Mouse (Mus musculus): Measurements from ENCODE around the gene Tmbim6. TPM values are rescaled to one million over a fixed set of nuclear protein-coding genes. Genes with fewer than 3 reads are reported as not detected.
"Not testable (repeated sequence)": the region's sequence is repeated elsewhere in the genome, so short reads cannot be mapped to it uniquely, and the experiment has no call there.

Tmbim6 gene
- polyA plus RNA-seq, 1 experiment from 2014 or later: 212 TPM

DNA sequence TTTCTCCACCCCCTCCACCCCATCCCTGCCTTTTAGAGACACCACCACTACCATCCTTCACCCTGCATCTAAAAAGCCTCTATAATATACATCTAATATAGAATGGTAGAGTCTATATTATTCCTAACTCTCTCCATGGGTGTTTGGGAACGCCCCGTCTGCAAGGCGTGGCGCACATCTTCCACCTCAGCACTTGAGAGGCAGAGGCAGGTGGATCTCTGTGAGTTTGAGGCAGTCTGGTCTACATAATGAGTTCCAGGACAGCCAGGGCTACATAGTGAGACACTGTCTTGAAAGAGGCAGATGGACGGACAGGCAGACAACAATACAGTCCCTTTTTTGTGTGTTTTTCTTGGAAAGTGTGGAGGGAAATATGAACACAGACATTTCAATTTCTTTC lies 17.6 kb upstream of the Tmbim6 start:
- no peak for DNase-seq (ENCODE audit: low spot score)
- ATAC-seq (ENCODE audit: low FRiP score): no peak
- H3K4me1 ChIP-seq (replicated peaks; ENCODE audit: control insufficient read depth, insufficient read depth, low read length): no peaks in the 10 kb centered on the region
- no peaks in the 10 kb centered on the region for H3K9me3 ChIP-seq (ENCODE audit: control insufficient read depth, low read length)
- no peak overlapping the region for H3K9ac ChIP-seq (ENCODE audit: low read depth, low read length)
- 88% methylated on average over 5 of the region's 5 CpGs for WGBS
- no peaks in the 10 kb centered on the region for H3K36me3 ChIP-seq (ENCODE audit: control insufficient read depth, insufficient read depth, low read length)
- no peak overlapping the region for H3K4me2 ChIP-seq (replicated peaks; ENCODE audit: low read depth, low read length)
- H3K27me3 ChIP-seq (ENCODE audit: control insufficient read depth, insufficient read depth, low read length): no peaks in the 10 kb centered on the region
- no peak overlapping the region for H3K27ac ChIP-seq (ENCODE audit: low read depth, low read length)
- H3K4me3 ChIP-seq (ENCODE audit: low read depth, low read length): no peak overlapping the region

DNA sequence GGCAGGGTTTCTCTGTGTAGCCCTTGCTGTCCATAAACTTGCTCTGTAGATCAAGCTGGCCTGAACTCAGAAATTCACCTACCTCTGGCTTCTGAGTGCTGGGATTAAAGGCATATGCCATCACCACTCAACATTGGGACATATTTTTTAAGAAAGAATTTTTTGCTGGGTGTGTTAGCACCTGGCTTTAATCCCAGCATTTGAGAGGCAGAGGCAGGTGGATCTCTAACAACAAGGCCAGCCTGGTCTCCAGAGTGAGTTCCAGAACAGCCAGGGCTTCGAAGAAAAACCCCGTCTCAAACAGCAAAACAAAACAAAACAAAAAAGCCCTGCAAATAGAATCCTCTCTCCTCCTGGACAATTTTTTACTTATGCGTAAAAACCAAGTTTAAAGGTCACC lies 17.1 kb upstream of the Tmbim6 start:
- no peak for ATAC-seq (ENCODE audit: low FRiP score)
- DNase-seq (ENCODE audit: low spot score): no peak
- H3K4me1 ChIP-seq (replicated peaks; ENCODE audit: control insufficient read depth, insufficient read depth, low read length): no peaks in the 10 kb centered on the region
- no peaks in the 10 kb centered on the region for H3K27me3 ChIP-seq (ENCODE audit: control insufficient read depth, insufficient read depth, low read length)
- H3K27ac ChIP-seq (ENCODE audit: low read depth, low read length): no peak overlapping the region
- no peak overlapping the region for H3K4me3 ChIP-seq (ENCODE audit: low read depth, low read length)
- 92% methylated on average over 3 of the region's 3 CpGs for WGBS
- no peak overlapping the region for H3K9ac ChIP-seq (ENCODE audit: low read depth, low read length)
- H3K36me3 ChIP-seq (ENCODE audit: control insufficient read depth, insufficient read depth, low read length): no peaks in the 10 kb centered on the region
- no peak overlapping the region for H3K4me2 ChIP-seq (replicated peaks; ENCODE audit: low read depth, low read length)
- no peaks in the 10 kb centered on the region for H3K9me3 ChIP-seq (ENCODE audit: control insufficient read depth, low read length)

DNA sequence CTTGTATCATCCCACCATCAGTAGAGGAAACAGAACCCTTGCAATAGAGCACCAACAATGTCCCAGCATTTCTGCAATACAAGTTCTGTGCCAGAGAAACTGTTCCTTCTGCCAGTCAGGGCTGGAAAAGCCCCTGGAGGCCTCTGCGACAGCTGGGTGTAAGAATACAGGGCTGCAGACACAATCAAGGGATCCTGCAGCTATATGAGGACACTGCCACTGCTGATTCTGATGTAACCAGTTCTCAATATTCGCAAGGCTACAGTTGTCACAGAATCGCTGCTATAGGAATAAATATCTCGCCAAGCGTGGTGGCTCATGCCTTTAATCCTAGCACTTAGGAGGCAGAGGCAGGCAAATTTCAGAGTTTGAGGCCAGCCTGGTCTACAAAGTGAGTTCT lies 16.4 kb upstream of the Tmbim6 start:
- Histone ChIP-seq H3K27ac (ENCODE audit: low read depth, low read length) (no peak overlapping the region), H3K27me3 (ENCODE audit: control insufficient read depth, insufficient read depth, low read length) (no peaks in the 10 kb centered on the region), H3K4me2 (replicated peaks; ENCODE audit: low read depth, low read length) (no peak overlapping the region), H3K9ac (ENCODE audit: low read depth, low read length) (no peak overlapping the region), H3K36me3 (ENCODE audit: control insufficient read depth, insufficient read depth, low read length) (no peaks in the 10 kb centered on the region), H3K4me1 (replicated peaks; ENCODE audit: control insufficient read depth, insufficient read depth, low read length) (no peaks in the 10 kb centered on the region), H3K4me3 (ENCODE audit: low read depth, low read length) (no peak overlapping the region), H3K9me3 (ENCODE audit: control insufficient read depth, low read length) (no peaks in the 10 kb centered on the region)
- DNase-seq (ENCODE audit: low spot score) (no peak), ATAC-seq (ENCODE audit: low FRiP score) (no peak)
- 89% methylated on average over 5 of the region's 5 CpGs for WGBS

DNA sequence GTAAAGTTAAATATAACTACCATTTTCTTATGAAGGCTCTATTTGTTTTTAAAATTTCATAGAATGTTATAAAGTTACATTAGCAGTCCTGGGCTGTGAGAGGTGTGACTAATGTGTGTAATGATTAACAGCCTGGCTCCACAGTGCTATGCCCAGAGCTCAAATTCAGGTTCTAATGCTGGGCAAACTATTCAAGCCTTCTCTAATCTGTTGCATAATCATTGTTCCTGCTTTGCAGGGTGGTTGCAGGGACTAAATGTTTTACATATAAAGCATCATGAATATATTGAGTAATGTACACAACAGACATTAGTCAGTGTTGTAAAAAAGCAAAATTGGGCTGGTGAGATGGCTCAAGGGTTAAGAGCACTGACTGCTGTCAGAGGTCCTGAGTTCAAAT lies 9.8 kb upstream of the Tmbim6 start:
- Histone ChIP-seq H3K9me3 (ENCODE audit: control insufficient read depth, low read length) (no peaks in the 10 kb centered on the region), H3K4me1 (replicated peaks; ENCODE audit: control insufficient read depth, insufficient read depth, low read length) (no peaks in the 10 kb centered on the region), H3K27ac (ENCODE audit: low read depth, low read length) (no peak overlapping the region), H3K9ac (ENCODE audit: low read depth, low read length) (no peak overlapping the region), H3K27me3 (ENCODE audit: control insufficient read depth, insufficient read depth, low read length) (no peaks in the 10 kb centered on the region), H3K4me2 (replicated peaks; ENCODE audit: low read depth, low read length) (no peak overlapping the region), H3K4me3 (ENCODE audit: low read depth, low read length) (no peak overlapping the region), H3K36me3 (ENCODE audit: control insufficient read depth, insufficient read depth, low read length) (no peaks in the 10 kb centered on the region)
- no peak for DNase-seq (ENCODE audit: low spot score)
- no peak for ATAC-seq (ENCODE audit: low FRiP score)

DNA sequence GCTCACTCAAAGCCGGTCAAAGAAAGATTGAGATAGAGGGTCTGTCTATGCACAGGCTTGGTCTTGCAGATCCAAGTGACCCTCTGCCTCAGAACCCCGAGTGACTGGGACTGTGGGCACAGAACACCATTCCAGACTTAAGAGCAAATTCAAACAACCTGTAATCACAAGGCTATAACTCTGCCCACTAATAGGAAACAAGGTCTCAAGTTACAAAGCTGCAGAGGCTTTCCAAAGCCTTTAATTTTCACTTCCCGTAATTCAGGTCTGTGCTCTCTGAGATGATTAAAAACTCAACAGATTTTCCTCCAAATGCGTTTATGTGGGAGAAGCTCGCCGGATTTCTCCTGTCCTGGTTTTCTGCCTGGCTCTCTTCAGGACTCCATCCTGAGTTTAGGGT lies 8.6 kb upstream of the Tmbim6 start:
- H3K9ac ChIP-seq (ENCODE audit: low read depth, low read length): no peak overlapping the region
- no peaks in the 10 kb centered on the region for H3K27me3 ChIP-seq (ENCODE audit: control insufficient read depth, insufficient read depth, low read length)
- 83% methylated on average over 6 of the region's 6 CpGs for WGBS

DNA sequence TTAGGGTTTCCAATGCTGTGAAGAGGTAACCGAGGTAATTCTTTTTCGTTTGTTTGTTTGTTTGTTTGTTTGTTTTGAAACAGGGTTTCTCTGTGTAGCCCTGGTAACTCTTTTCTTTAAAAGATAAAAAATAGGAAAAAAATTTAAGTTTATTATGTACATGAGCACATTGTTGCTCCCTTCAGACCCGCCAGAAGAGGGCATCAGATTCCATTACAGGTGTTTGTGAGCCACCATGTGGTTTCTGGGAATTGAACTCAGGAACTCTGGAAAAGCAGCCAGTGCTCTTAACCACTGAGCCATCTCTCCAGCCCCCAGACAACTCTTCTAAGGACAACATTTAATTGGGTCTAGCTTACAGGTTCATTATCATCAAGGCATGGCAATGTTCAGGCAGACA lies 6.6 kb upstream of the Tmbim6 start:
- H3K36me3 ChIP-seq (ENCODE audit: control insufficient read depth, insufficient read depth, low read length); ATAC-seq (ENCODE audit: low FRiP score); H3K27me3 ChIP-seq (ENCODE audit: control insufficient read depth, insufficient read depth, low read length); H3K4me1 ChIP-seq (replicated peaks; ENCODE audit: control insufficient read depth, insufficient read depth, low read length); H3K4me2 ChIP-seq (replicated peaks; ENCODE audit: low read depth, low read length); H3K9me3 ChIP-seq (ENCODE audit: control insufficient read depth, low read length); H3K9ac ChIP-seq (ENCODE audit: low read depth, low read length); H3K27ac ChIP-seq (ENCODE audit: low read depth, low read length); DNase-seq (ENCODE audit: low spot score); H3K4me3 ChIP-seq (ENCODE audit: low read depth, low read length): not testable (repeated sequence)
- WGBS: 68% methylated on average over 3 of the region's 3 CpGs

More for the DNA sequence above, 8.6 kb upstream of the Tmbim6 start:
- Histone ChIP-seq H3K9me3 (ENCODE audit: control insufficient read depth, low read length) (no peaks in the 10 kb centered on the region), H3K4me2 (replicated peaks; ENCODE audit: low read depth, low read length) (no peak overlapping the region), H3K4me1 (replicated peaks; ENCODE audit: control insufficient read depth, insufficient read depth, low read length) (no peaks in the 10 kb centered on the region), H3K27ac (ENCODE audit: low read depth, low read length) (no peak overlapping the region), H3K36me3 (ENCODE audit: control insufficient read depth, insufficient read depth, low read length) (no peaks in the 10 kb centered on the region), H3K4me3 (ENCODE audit: low read depth, low read length) (no peak overlapping the region)
- ATAC-seq (ENCODE audit: low FRiP score) (no peak), DNase-seq (ENCODE audit: low spot score) (no peak)

DNA sequence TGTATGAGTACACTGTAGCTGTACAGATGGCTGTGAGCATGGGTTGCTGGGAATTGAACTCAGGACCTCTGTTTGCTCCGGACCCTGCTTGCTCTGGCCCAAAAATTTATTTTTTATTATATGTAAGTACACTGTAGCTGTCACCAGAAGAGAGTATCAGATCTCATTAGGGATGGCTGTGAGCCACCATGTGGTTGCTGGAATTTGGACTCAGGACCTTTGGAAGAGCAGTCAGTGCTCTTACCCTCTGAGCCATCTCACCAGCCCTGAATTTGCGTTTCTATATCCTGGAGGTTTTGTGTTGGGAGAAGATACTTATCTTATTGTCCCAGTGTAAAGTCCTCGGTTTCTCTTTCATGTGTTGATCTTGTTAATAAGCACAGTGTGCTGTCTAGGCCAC lies 5.9 kb upstream of the Tmbim6 start:
- H3K9ac ChIP-seq (ENCODE audit: low read depth, low read length): no peak overlapping the region
- no peaks in the 10 kb centered on the region for H3K9me3 ChIP-seq (ENCODE audit: control insufficient read depth, low read length)
- no peak overlapping the region for H3K27ac ChIP-seq (ENCODE audit: low read depth, low read length)
- 78% methylated on average over 3 of the region's 3 CpGs for WGBS
- no peak overlapping the region for H3K4me3 ChIP-seq (ENCODE audit: low read depth, low read length)
- no peaks in the 10 kb centered on the region for H3K36me3 ChIP-seq (ENCODE audit: control insufficient read depth, insufficient read depth, low read length)
- ATAC-seq (ENCODE audit: low FRiP score): no peak
- no peak overlapping the region for H3K4me2 ChIP-seq (replicated peaks; ENCODE audit: low read depth, low read length)
- no peak for DNase-seq (ENCODE audit: low spot score)
- no peaks in the 10 kb centered on the region for H3K27me3 ChIP-seq (ENCODE audit: control insufficient read depth, insufficient read depth, low read length)
- H3K4me1 ChIP-seq (replicated peaks; ENCODE audit: control insufficient read depth, insufficient read depth, low read length): no peaks in the 10 kb centered on the region

DNA sequence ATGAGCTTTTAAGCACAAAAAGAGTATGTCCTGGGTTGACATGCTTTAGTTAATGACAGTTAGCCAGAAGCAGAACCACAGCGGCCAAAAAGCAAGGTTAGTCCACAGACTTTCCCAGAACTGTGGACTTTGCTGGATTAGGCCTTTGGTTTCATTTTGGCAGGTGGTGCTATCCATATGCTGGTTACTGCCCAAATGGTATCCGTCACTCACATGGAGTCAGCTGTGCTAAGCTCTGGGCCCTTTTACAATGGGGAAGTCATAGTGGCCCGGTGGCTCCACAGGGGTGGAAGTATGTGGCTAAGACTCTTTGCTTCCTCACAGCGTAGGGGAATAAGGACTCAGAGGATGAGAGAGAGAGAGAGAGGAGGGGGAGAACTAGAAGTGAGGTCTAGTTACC lies 4.7 kb upstream of the Tmbim6 start:
- WGBS: 73% methylated on average over 4 of the region's 4 CpGs
- no peak overlapping the region for H3K9ac ChIP-seq (ENCODE audit: low read depth, low read length)
- H3K9me3 ChIP-seq (ENCODE audit: control insufficient read depth, low read length): no peaks in the 10 kb centered on the region
- no peak overlapping the region for H3K4me3 ChIP-seq (ENCODE audit: low read depth, low read length)
- no peaks in the 10 kb centered on the region; the same call in 1 of the 2 replicates for H3K4me1 ChIP-seq (replicated peaks; ENCODE audit: control insufficient read depth, insufficient read depth, low read length)
- no peaks in the 10 kb centered on the region for H3K36me3 ChIP-seq (ENCODE audit: control insufficient read depth, insufficient read depth, low read length)
- no peaks in the 10 kb centered on the region for H3K27me3 ChIP-seq (ENCODE audit: control insufficient read depth, insufficient read depth, low read length)
- no peak overlapping the region for H3K27ac ChIP-seq (ENCODE audit: low read depth, low read length)
- no peak for DNase-seq (ENCODE audit: low spot score)
- no peak for ATAC-seq (ENCODE audit: low FRiP score)
- no peak overlapping the region for H3K4me2 ChIP-seq (replicated peaks; ENCODE audit: low read depth, low read length)

DNA sequence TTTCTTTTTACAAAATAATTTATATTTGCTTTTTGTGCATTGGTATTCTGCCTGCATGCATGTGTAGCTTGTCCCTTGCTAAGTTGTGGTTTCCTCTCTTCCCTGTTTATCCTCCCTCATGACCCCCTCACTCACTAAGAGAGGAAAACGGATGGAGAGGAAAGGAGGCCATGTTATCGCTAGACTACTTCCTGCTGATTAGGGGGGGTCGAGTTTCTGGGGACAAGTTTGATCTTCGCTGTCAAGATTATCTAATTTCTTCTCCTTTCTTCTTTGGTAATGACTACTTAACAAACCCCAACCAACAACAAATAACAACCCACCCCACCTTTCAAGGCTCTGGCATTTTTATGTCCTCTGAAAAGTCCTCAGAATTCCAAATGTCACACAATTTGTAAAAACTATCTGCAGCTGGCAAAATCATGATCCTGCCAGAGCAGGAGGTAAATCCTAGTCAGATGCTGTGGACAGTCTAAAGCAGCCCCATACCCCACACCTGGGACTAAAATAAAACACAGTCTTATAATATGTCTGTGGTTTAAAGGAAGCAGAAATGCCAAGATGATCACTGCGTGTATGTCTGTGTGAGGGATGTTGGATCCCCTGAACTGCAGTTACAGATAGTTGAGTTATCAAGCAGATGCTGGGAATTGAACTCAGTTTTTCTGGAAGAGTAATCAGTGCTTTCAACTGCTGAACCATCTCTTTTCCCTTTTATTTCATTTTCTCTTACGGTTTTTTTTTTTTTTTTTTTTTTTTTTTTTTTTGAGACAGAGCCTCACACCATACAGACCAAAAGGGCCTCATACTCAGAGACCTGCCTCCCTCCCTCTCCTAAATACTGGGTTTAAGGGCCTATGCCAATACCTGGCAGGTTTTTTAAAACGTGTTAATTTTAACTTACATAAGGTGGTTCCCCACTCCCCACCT lies 1.9 kb upstream of the Tmbim6 start:
- Histone ChIP-seq H3K4me2 (replicated peaks; ENCODE audit: low read depth, low read length) (no peak overlapping the region), H3K4me1 (replicated peaks; ENCODE audit: control insufficient read depth, insufficient read depth, low read length) (peaks cover 8% of the 10 kb centered on the region), H3K9ac (ENCODE audit: low read depth, low read length) (no peak overlapping the region), H3K27me3 (ENCODE audit: control insufficient read depth, insufficient read depth, low read length) (no peaks in the 10 kb centered on the region), H3K4me3 (ENCODE audit: low read depth, low read length) (no peak overlapping the region), H3K27ac (ENCODE audit: low read depth, low read length) (no peak overlapping the region), H3K9me3 (ENCODE audit: control insufficient read depth, low read length) (no peaks in the 10 kb centered on the region), H3K36me3 (ENCODE audit: control insufficient read depth, insufficient read depth, low read length) (no peaks in the 10 kb centered on the region)
- DNase-seq (ENCODE audit: low spot score) (no peak), ATAC-seq (ENCODE audit: low FRiP score) (no peak)
- WGBS: 74% methylated on average over 7 of the region's 7 CpGs

Measured in hindbrain, embryonic 11.5 days (tissue).